Mouse (Mus musculus) erythroid progenitor cell, adult 5-6 weeks (primary cell): ENCODE measurements around the gene Cpne4. TPM values are rescaled to one million over a fixed set of nuclear protein-coding genes. Genes with fewer than 3 reads are reported as not detected.

Experiments used
- ATAC-seq: replicated peaks from 2 replicates; pipeline ENCODE4 v1.8.0; 2016; ENCODE audit warnings: moderate number of reproducible peaks, mild to moderate bottlenecking, moderate TSS enrichment, inconsistent platforms; ENCODE audit not compliant: poor library complexity, low FRiP score, severe bottlenecking
- total RNA-seq, 2 experiments: library from RNA; stranded (forward) in 1 of 2; stranded (reverse) in 1 of 2; fragments of 150-400 nt in 1 of 2; fragments of 186-747, 209-891 nt in 1 of 2; gene quantifications; 2 replicates each; pipeline versions ENCODE4 v1.2.3 to v1.2.4; 2015 to 2017; ENCODE audit warnings: low replicate concordance in 2 of 2

The Cpne4 gene
- total RNA-seq, 2 experiments from 2014 or later, result not detected

GRCm38 (mm10) chr9:105018186-105018585 is 471.1 kb downstream of the Cpne4 start:
- ATAC-seq, result no peak

DNA sequence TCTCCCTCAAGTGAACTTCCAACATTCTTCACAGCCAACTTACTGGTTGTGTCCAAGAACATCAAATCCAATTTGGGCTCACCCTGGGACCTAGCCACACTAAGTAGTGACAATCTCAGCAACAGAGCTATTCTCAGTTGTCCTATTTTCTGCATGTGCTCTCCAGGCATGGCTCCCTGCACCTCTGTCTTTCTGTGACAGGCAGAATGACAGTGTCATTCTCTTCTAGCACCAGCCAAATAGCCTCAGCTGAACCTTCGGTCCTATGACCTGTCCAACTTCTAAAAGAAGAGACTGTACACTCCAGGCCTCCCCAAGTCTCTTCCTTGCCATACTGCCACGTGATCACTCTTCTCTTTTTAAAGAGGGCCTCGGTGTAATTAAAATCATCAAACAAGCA is 481.2 kb downstream of the Cpne4 start:
- no peak for ATAC-seq

GRCm38 (mm10) chr9:105032572-105032971 is 485.5 kb downstream of the Cpne4 start:
- no peak for ATAC-seq

- no peak for ATAC-seq
These were observed 486.6 kb downstream of the Cpne4 start for GRCm38 (mm10) chr9:105033641-105034040.

GRCm38 (mm10) chr9:105037847-105038246 is 490.8 kb downstream of the Cpne4 start:
- ATAC-seq, result no peak

DNA sequence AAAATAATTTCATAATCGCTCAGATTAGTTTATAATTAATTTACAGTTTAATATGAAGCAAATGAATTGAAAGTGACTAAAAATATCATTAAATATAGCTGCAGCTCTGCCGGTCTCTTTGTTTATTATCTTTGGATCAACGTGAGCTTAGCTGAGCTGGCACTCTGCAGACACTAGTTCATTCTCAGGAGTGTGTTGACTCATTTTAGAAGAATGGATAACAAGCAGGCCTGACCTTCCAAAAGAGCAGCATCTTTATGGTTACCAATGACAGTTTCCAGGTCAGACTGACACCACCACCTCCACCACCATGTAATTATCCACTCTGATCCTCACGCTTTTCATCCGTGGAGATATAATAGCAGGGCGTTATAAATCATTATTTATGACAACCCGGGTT is 498.9 kb downstream of the Cpne4 start:
- no peak for ATAC-seq

- ATAC-seq, result no peak
These were observed 501.3 kb downstream of the Cpne4 start for GRCm38 (mm10) chr9:105048351-105048750.

GRCm38 (mm10) chr9:105049636-105050035 is 502.6 kb downstream of the Cpne4 start:
- ATAC-seq, result no peak

- ATAC-seq, result no peak
These were observed 503.2 kb downstream of the Cpne4 start for GRCm38 (mm10) chr9:105050257-105050656.

GRCm38 (mm10) chr9:105053147-105053557 is 506.1 kb downstream of the Cpne4 start, which contains the start of gene Mrpl3:
Mrpl3 (plus strand) TSS chr9:105053239.
- ATAC-seq, result peak; percentile 62

DNA sequence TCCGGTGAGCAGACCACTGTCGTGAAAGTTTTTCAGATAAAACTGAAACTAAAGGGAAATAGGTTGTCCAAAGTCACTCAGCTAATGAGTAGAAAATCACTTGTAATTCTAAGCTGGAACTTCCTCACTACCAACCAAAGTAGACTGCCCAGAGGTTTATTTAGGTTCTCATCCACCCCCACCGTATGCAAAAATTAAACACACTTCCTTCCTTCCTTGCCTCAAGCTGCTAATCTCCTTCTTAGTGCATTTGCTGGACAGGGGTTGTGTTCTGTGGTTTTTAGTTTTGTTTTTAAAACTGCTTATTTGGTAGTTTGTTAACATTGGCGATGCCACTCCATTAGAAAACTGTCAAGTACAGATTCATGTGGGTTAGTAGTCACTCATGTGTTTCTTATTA is 506.7 kb downstream of the Cpne4 start:
- no peak for ATAC-seq

- no peak for ATAC-seq
These were observed 522.0 kb downstream of the Cpne4 start for GRCm38 (mm10) chr9:105069106-105069505.

DNA sequence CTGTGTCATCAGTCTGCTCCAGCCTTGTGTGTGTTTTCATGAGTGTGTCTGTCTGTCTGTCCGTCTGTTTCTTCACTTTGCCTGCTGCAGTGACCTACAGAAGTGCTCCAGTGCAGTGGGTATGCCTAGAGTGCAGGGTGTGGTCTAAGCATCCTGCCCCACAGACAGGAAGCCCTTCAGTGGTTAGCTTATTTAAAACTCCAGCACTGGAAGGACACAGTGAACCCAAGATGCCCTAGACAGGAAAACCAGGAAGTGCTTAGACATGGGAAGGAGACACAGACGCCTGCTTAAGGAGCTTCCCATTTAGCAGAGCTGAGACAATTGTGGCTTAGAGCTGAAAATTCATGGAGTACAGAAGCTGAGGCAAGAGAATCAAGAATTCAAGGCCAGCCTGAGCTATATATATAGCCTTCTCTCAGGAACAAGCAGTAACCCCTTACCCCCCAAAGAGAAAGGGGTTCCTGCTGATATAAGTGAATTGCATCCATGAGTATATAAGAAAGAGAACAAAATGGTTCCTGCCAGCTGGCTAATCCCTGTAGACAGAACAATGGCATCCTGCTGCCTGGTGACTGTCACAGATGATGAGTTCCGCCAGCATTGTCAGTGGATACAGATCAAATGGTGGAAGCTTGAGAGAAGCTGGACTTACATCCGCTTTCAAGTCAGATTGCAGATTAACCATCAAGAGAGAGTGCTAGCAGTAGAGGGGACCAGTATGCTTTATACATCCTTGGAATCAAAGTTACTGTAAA is 526.1 kb downstream of the Cpne4 start:
- no peak for ATAC-seq

GRCm38 (mm10) chr9:105074851-105075250 is 527.8 kb downstream of the Cpne4 start:
- ATAC-seq, result no peak

DNA sequence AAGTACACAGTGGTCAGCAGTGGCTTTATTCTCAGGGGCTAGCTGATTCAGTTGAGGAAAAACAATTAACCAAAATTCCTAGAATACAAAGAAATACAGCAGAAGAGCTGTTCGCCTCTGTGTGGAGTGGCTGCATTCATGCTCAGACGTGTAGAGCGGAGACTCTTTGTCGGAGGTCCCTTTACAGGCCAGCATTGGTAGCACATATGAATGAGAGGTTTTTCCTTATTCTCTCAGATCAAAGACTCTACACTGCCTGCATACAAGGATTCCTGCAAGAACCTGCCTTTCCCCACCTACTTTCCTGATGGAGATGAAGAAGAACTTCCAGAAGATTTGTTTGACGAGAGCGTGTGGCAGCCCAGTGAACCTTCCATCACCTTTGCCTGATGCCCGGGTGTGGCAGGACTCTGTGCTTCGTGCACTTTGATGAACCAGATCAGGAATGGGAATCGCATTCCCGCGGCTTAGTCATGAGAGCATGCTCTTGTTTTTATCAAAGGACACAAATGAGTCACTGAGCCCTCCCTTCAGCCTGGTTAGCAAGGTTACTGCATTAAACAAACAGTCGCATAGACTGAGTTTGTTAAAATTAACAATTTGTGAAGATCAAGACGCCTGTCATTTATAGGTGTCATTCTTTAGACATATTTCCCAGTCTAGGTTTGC is 529.8 kb downstream of the Cpne4 start:
- no peak for ATAC-seq

GRCm38 (mm10) chr9:105078460-105078859 is 531.4 kb downstream of the Cpne4 start:
- ATAC-seq, result no peak

DNA sequence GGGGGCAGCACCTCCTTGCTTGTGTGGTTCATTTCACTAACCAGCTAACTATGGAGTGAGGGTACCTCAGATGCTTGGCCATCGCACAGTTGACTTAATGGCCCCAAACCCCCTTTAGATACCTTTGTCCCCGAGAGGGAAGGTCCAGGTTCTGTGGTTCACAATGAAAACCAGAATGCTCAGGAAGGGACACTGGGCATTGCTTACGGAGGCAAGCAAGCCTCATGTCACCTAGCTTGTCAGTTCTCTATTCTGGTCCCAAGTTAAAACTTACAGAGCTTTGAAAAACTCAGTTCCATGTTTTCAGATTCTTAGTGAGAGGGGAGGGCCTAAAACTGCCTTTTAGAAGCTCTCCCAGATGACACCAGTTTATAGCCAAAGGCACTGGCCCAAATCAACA is 533.2 kb downstream of the Cpne4 start:
- ATAC-seq, result no peak
